Mouse (Mus musculus): Measurements from ENCODE around the gene Gpc6. TPM values are rescaled to one million over a fixed set of nuclear protein-coding genes. Genes with fewer than 3 reads are reported as not detected.

Gene Gpc6
- total and polyA plus RNA-seq, 3 experiments: not detected

DNA sequence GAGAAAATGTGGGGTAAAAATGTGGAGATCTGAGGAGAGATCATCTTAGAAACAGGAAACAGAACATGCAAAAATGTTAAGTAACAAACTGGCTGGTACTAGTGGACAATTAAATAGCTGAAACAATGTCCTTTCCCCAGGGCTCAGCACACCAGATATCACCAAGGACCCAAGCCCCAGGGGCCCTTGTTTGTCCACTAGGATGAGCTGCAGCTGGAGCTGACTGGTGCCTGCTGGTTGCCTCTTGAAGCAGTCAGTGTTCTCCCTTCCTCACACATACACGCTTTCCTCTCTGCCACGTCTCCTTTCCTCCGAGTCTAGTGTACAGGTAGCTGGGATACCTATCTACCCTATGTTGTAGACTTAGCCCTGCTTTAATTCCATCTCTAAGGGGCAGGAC is 320.5 kb downstream of the Gpc6 start:
- no peak overlapping the region for H3K27ac ChIP-seq (ENCODE audit: control insufficient read depth, low read depth, low read length)
- no peak overlapping the region for H3K4me3 ChIP-seq (ENCODE audit: control insufficient read depth in 1 of 2, insufficient read depth in 1 of 2, low read depth in 2 of 2, low read length in 2 of 2)
- no peaks in the 10 kb centered on the region for H3K4me1 ChIP-seq (ENCODE audit: control insufficient read depth in 1 of 2, insufficient read depth in 2 of 2, low read length in 2 of 2)
- no peak for TF ChIP-seq CTCF (IDR thresholded peaks at IDR 0.05 in 2 of 3, conservative IDR thresholded peaks at IDR 0.05 in 1 of 3; ENCODE audit: control insufficient read depth in 1 of 3, insufficient read depth in 1 of 3, low read depth in 2 of 3, low read length in 3 of 3, poor library complexity in 1 of 3, severe bottlenecking in 1 of 3)
- TF ChIP-seq RAD21 (IDR thresholded peaks at IDR 0.05; ENCODE audit: low read depth, low read length): no peak
- TF ChIP-seq POLR2AphosphoS2 (IDR thresholded peaks at IDR 0.05; ENCODE audit: low read length): no peak
- no peak for TF ChIP-seq ZNF384 (IDR thresholded peaks at IDR 0.05; ENCODE audit: low read depth, low read length)
- TF ChIP-seq NELFE (IDR thresholded peaks at IDR 0.05; ENCODE audit: low read depth, low read length): no peak
- no peak for TF ChIP-seq TCF12 (IDR thresholded peaks at IDR 0.05; ENCODE audit: low read depth, low read length)
- TF ChIP-seq POLR2A (IDR thresholded peaks at IDR 0.05; ENCODE audit: control insufficient read depth in 1 of 2, insufficient read depth in 1 of 2, low read depth in 1 of 2, low read length in 2 of 2, poor library complexity in 1 of 2): no peak
- no peak for TF ChIP-seq CHD2 (IDR thresholded peaks at IDR 0.05; ENCODE audit: low read length)
- TF ChIP-seq USF2 (IDR thresholded peaks at IDR 0.05; ENCODE audit: borderline replicate concordance in 1 of 2, insufficient read depth in 1 of 2, low read depth in 1 of 2, low read length in 2 of 2): no peak
- no peak for TF ChIP-seq HCFC1 (IDR thresholded peaks at IDR 0.05; ENCODE audit: low read depth, low read length)
- no peak for TF ChIP-seq GATA1 (IDR thresholded peaks at IDR 0.05; ENCODE audit: low read depth, low read length)
- no peak for TF ChIP-seq UBTF (IDR thresholded peaks at IDR 0.05; ENCODE audit: borderline replicate concordance, insufficient read depth, low read depth, low read length)
- TF ChIP-seq ELF1 (IDR thresholded peaks at IDR 0.05; ENCODE audit: low read depth, low read length): no peak
- TF ChIP-seq ZC3H11A (IDR thresholded peaks at IDR 0.05; ENCODE audit: low read depth, low read length): no peak
- no peak for TF ChIP-seq RCOR1 (IDR thresholded peaks at IDR 0.05; ENCODE audit: low read depth, low read length)
- no peak for TF ChIP-seq ZMIZ1 (IDR thresholded peaks at IDR 0.05; ENCODE audit: low read depth, low read length)
- TF ChIP-seq CHD1 (IDR thresholded peaks at IDR 0.05; ENCODE audit: low read depth, low read length): no peak
- TF ChIP-seq MXI1 (IDR thresholded peaks at IDR 0.05; ENCODE audit: low read depth, low read length): no peak
- TF ChIP-seq SMC3 (IDR thresholded peaks at IDR 0.05; ENCODE audit: low read depth, low read length): no peak
- no peak for TF ChIP-seq MAFK (IDR thresholded peaks at IDR 0.05; ENCODE audit: borderline replicate concordance, low read depth, low read length)
- no peak overlapping the region for H3K9ac ChIP-seq (ENCODE audit: control insufficient read depth, low read depth, low read length, poor library complexity, severe bottlenecking)
- no peak for DNase-seq (ENCODE audit: low read depth, low spot score)
- H3K27me3 ChIP-seq (ENCODE audit: control insufficient read depth in 1 of 2, insufficient read depth in 2 of 2, low read length in 2 of 2): no peaks in the 10 kb centered on the region
- H3K9me3 ChIP-seq (replicated peaks; ENCODE audit: insufficient read depth, low read length): no peaks in the 10 kb centered on the region
- no peaks in the 10 kb centered on the region for H3K36me3 ChIP-seq (ENCODE audit: control insufficient read depth in 1 of 2, insufficient read depth in 2 of 2, low read length in 2 of 2)
- no peaks in the 10 kb centered on the region for H3K79me2 ChIP-seq (ENCODE audit: control insufficient read depth, insufficient read depth, low read length, poor library complexity)

DNA sequence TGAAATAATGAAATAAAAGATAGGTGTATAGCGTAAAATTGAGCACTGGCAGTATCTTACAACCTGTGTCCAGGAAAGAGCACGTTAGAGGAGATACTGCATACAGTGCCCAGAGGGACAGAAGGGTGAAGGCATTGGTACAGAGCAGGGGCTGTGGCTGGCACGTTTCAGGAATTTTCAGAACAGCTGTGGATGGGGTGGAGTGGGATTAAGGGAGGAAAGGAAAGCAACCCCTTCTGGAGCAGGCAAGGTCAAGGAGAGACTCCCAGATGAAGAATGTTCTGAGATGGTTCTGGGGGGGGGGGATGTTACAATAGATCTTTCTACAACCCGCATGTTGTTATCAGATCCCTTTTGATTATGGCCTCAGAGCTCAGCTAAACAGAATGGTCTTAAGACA is 331.1 kb downstream of the Gpc6 start:
- H3K36me3 ChIP-seq (ENCODE audit: control insufficient read depth in 1 of 2, insufficient read depth in 2 of 2, low read length in 2 of 2): no peaks in the 10 kb centered on the region
- no peaks in the 10 kb centered on the region for H3K4me1 ChIP-seq (ENCODE audit: control insufficient read depth in 1 of 2, insufficient read depth in 2 of 2, low read length in 2 of 2)
- H3K79me2 ChIP-seq (ENCODE audit: control insufficient read depth, insufficient read depth, low read length, poor library complexity): no peaks in the 10 kb centered on the region
- no peak for DNase-seq (ENCODE audit: low read depth, low spot score)
- H3K4me3 ChIP-seq (ENCODE audit: control insufficient read depth in 1 of 2, insufficient read depth in 1 of 2, low read depth in 2 of 2, low read length in 2 of 2): no peak overlapping the region
- H3K27me3 ChIP-seq (ENCODE audit: control insufficient read depth in 1 of 2, insufficient read depth in 2 of 2, low read length in 2 of 2): no peaks in the 10 kb centered on the region
- no peak overlapping the region for H3K27ac ChIP-seq (ENCODE audit: control insufficient read depth, low read depth, low read length)
- H3K9me3 ChIP-seq (replicated peaks; ENCODE audit: insufficient read depth, low read length): no peaks in the 10 kb centered on the region
- TF ChIP-seq EP300 (IDR thresholded peaks at IDR 0.05; ENCODE audit: low read depth in 1 of 2, low read length in 2 of 2): no peak
- TF ChIP-seq GABPA (IDR thresholded peaks at IDR 0.05; ENCODE audit: low read depth, low read length): no peak
- no peak for TF ChIP-seq POLR2AphosphoS5 (IDR thresholded peaks at IDR 0.05; ENCODE audit: borderline replicate concordance, low read depth, low read length)
- no peak for TF ChIP-seq SMC3 (IDR thresholded peaks at IDR 0.05; ENCODE audit: low read depth, low read length)
- TF ChIP-seq TBP (IDR thresholded peaks at IDR 0.05; ENCODE audit: low read depth, low read length): no peak
- TF ChIP-seq ZC3H11A (IDR thresholded peaks at IDR 0.05; ENCODE audit: low read depth, low read length): no peak
- TF ChIP-seq MAZ (IDR thresholded peaks at IDR 0.05; ENCODE audit: low read depth, low read length): no peak
- no peak for TF ChIP-seq POLR2A (IDR thresholded peaks at IDR 0.05; ENCODE audit: control insufficient read depth in 1 of 2, insufficient read depth in 1 of 2, low read depth in 1 of 2, low read length in 2 of 2, poor library complexity in 1 of 2)
- no peak for TF ChIP-seq UBTF (IDR thresholded peaks at IDR 0.05; ENCODE audit: borderline replicate concordance, insufficient read depth, low read depth, low read length)
- no peak for TF ChIP-seq USF2 (IDR thresholded peaks at IDR 0.05; ENCODE audit: borderline replicate concordance in 1 of 2, insufficient read depth in 1 of 2, low read depth in 1 of 2, low read length in 2 of 2)
- no peak for TF ChIP-seq TCF12 (IDR thresholded peaks at IDR 0.05; ENCODE audit: low read depth, low read length)
- TF ChIP-seq KAT2A (conservative IDR thresholded peaks at IDR 0.05; ENCODE audit: low read depth, low read length): no peak
- no peak for TF ChIP-seq ETS1 (IDR thresholded peaks at IDR 0.05; ENCODE audit: low read depth, low read length)
- no peak for TF ChIP-seq CTCF (IDR thresholded peaks at IDR 0.05 in 2 of 3, conservative IDR thresholded peaks at IDR 0.05 in 1 of 3; ENCODE audit: control insufficient read depth in 1 of 3, insufficient read depth in 1 of 3, low read depth in 2 of 3, low read length in 3 of 3, poor library complexity in 1 of 3, severe bottlenecking in 1 of 3)
- TF ChIP-seq BHLHE40 (IDR thresholded peaks at IDR 0.05; ENCODE audit: borderline replicate concordance, low read depth, low read length): no peak
- TF ChIP-seq HCFC1 (IDR thresholded peaks at IDR 0.05; ENCODE audit: low read depth, low read length): no peak
- TF ChIP-seq CHD2 (IDR thresholded peaks at IDR 0.05; ENCODE audit: low read length): no peak
- no peak for TF ChIP-seq MYB (IDR thresholded peaks at IDR 0.05; ENCODE audit: low read depth, low read length)
- H3K9ac ChIP-seq (ENCODE audit: control insufficient read depth, low read depth, low read length, poor library complexity, severe bottlenecking): no peak overlapping the region
